Mouse (Mus musculus) CH12.LX (cell line): ENCODE measurements around the gene Gm28036. TPM values are rescaled to one million over a fixed set of nuclear protein-coding genes. Genes with fewer than 3 reads are reported as not detected.

Experiments used
- DNase-seq: peaks from one replicate; pipeline ENCODE4 v3.0.0-alpha.2; 2013; ENCODE audit errors: extremely low read depth
- H3K27ac ChIP-seq: 2 replicates; pipeline ENCODE4 v1.5.1; 2012; ENCODE audit warnings: low read depth, mild to moderate bottlenecking, control low read depth, moderate library complexity; ENCODE audit not compliant: insufficient read depth
- H3K27me3 ChIP-seq: replicated peaks from 2 replicates; pipeline ENCODE3; 2012; ENCODE audit warnings: inconsistent platforms
- H3K36me3 ChIP-seq, 2 experiments: replicated peaks in 1 of 2; 2 replicates each; pipeline versions ENCODE3 to v1.6.1; 2012; ENCODE audit warnings: inconsistent platforms in 1 of 2, low read length in 1 of 2, mild to moderate bottlenecking in 1 of 2, mixed read lengths in 1 of 2, moderate library complexity in 1 of 2; ENCODE audit not compliant: control insufficient read depth in 1 of 2, insufficient read depth in 1 of 2
- H3K4me1 ChIP-seq, 2 experiments: 2 replicates each; pipeline ENCODE4 v1.6.1; 2012; ENCODE audit warnings: inconsistent platforms in 1 of 2, moderate library complexity in 1 of 2; ENCODE audit not compliant: insufficient read depth in 2 of 2, control insufficient read depth in 1 of 2
- H3K4me2 ChIP-seq: 2 replicates; pipeline ENCODE4 v1.6.1; 2012; ENCODE audit warnings: low read depth, mild to moderate bottlenecking, control low read depth; ENCODE audit not compliant: poor library complexity, insufficient read depth, severe bottlenecking
- H3K4me3 ChIP-seq, 3 experiments: fragments of 150-350 bp in 1 of 3; sonication (generic) in 1 of 3; replicated peaks in 1 of 3; 2 replicates each; pipeline versions ENCODE3 to v1.5.1; 2011 to 2012; ENCODE audit warnings: low read depth in 2 of 3, low read length in 2 of 3, mild to moderate bottlenecking in 2 of 3, moderate library complexity in 2 of 3, control low read depth in 1 of 3, improper control_type of control experiment in 1 of 3, inconsistent platforms in 1 of 3, mixed read lengths in 1 of 3; ENCODE audit not compliant: poor library complexity in 1 of 3
- H3K79me2 ChIP-seq: replicated peaks from 2 replicates; pipeline ENCODE4 v1.6.1; 2012; ENCODE audit warnings: mild to moderate bottlenecking, moderate library complexity; ENCODE audit not compliant: control insufficient read depth, poor library complexity, insufficient read depth, severe bottlenecking; ENCODE audit errors: extremely low read depth
- H3K9ac ChIP-seq: 2 replicates; pipeline ENCODE4 v1.6.1; 2012; ENCODE audit warnings: low read depth, mild to moderate bottlenecking, control low read depth, moderate library complexity; ENCODE audit not compliant: insufficient read depth
- H3K9me3 ChIP-seq: replicated peaks from 2 replicates; pipeline ENCODE3; 2012; ENCODE audit warnings: low read length, inconsistent platforms, mixed read lengths
- BHLHE40 ChIP-seq: IDR thresholded peaks from 2 replicates; pipeline ENCODE4 v1.6.1; 2011; ENCODE audit warnings: mild to moderate bottlenecking, low read depth, low read length, improper control_type of control experiment
- CHD1 ChIP-seq: IDR thresholded peaks from 2 replicates; pipeline ENCODE4 v1.6.1; 2012; ENCODE audit warnings: low read depth, low read length, improper control_type of control experiment, inconsistent platforms
- CTCF ChIP-seq, 2 experiments: IDR thresholded peaks in 1 of 2; conservative IDR thresholded peaks in 1 of 2; 2 replicates each; pipeline ENCODE4 v1.5.1; 2011 to 2012; ENCODE audit warnings: low read depth in 2 of 2, low read length in 2 of 2, improper control_type of control experiment in 1 of 2, inconsistent platforms in 1 of 2, mild to moderate bottlenecking in 1 of 2, moderate library complexity in 1 of 2
- ELF1 ChIP-seq: IDR thresholded peaks from 2 replicates; pipeline ENCODE4 v1.6.1; 2014; ENCODE audit warnings: low read depth, mild to moderate bottlenecking, inconsistent platforms, low read length, improper control_type of control experiment
- EP300 ChIP-seq: IDR thresholded peaks from 2 replicates; pipeline ENCODE4 v1.6.1; 2011; ENCODE audit warnings: low read length, improper control_type of control experiment
- GABPA ChIP-seq: IDR thresholded peaks from 2 replicates; pipeline ENCODE4 v1.6.1; 2012; ENCODE audit warnings: low read depth, low read length, improper control_type of control experiment, inconsistent platforms; ENCODE audit not compliant: insufficient replicate concordance
- HCFC1 ChIP-seq: IDR thresholded peaks from 2 replicates; pipeline ENCODE4 v1.6.1; 2012; ENCODE audit warnings: low read depth, mild to moderate bottlenecking, inconsistent platforms, low read length, improper control_type of control experiment
- IRF4 ChIP-seq: IDR thresholded peaks from 2 replicates; pipeline ENCODE4 v1.6.1; 2014; ENCODE audit warnings: low read depth, mild to moderate bottlenecking, inconsistent platforms, low read length, improper control_type of control experiment
- JUN ChIP-seq: IDR thresholded peaks from 2 replicates; pipeline ENCODE4 v1.6.1; 2011; ENCODE audit warnings: low read depth, mild to moderate bottlenecking, low read length, improper control_type of control experiment, moderate library complexity; ENCODE audit not compliant: insufficient read depth
- JUND ChIP-seq: conservative IDR thresholded peaks from 2 replicates; pipeline ENCODE4 v1.6.1; 2011; ENCODE audit warnings: low read depth, low read length, improper control_type of control experiment
- KAT2A ChIP-seq: IDR thresholded peaks from 2 replicates; pipeline ENCODE4 v1.6.1; 2012; ENCODE audit warnings: low read length, improper control_type of control experiment, inconsistent platforms; ENCODE audit not compliant: insufficient replicate concordance
- MAZ ChIP-seq: IDR thresholded peaks from 2 replicates; pipeline ENCODE4 v1.6.1; 2012; ENCODE audit warnings: low read depth, mild to moderate bottlenecking, inconsistent platforms, low read length, improper control_type of control experiment, moderate library complexity
- NELFE ChIP-seq: IDR thresholded peaks from 2 replicates; pipeline ENCODE4 v1.6.1; 2011; ENCODE audit warnings: low read depth, low read length, improper control_type of control experiment
- POLR2A ChIP-seq: IDR thresholded peaks from 2 replicates; pipeline ENCODE4 v1.6.1; 2011; ENCODE audit warnings: low read depth, mild to moderate bottlenecking, improper control_type of control experiment, low read length
- POLR2AphosphoS2 ChIP-seq: IDR thresholded peaks from 2 replicates; pipeline ENCODE4 v1.6.1; 2011; ENCODE audit warnings: low read depth, low read length, improper control_type of control experiment
- SIN3A ChIP-seq: IDR thresholded peaks from 2 replicates; pipeline ENCODE4 v1.6.1; 2012; ENCODE audit warnings: low read length, improper control_type of control experiment, inconsistent platforms
- SMC3 ChIP-seq: IDR thresholded peaks from 2 replicates; pipeline ENCODE4 v1.6.1; 2011; ENCODE audit warnings: low read depth, low read length, improper control_type of control experiment
- TCF12 ChIP-seq: IDR thresholded peaks from 2 replicates; pipeline ENCODE4 v1.6.1; 2014; ENCODE audit warnings: low read depth, mild to moderate bottlenecking, inconsistent platforms, low read length, improper control_type of control experiment
- USF1 ChIP-seq: IDR thresholded peaks from 2 replicates; pipeline ENCODE4 v1.6.1; 2014; ENCODE audit warnings: low read depth, mild to moderate bottlenecking, inconsistent platforms, low read length, improper control_type of control experiment
- USF2 ChIP-seq: conservative IDR thresholded peaks from 2 replicates; pipeline ENCODE4 v1.6.1; 2011; ENCODE audit warnings: low read depth, low read length, improper control_type of control experiment
- ZC3H11A ChIP-seq: IDR thresholded peaks from 2 replicates; pipeline ENCODE4 v1.6.1; 2012; ENCODE audit warnings: low read depth, mild to moderate bottlenecking, inconsistent platforms, low read length, improper control_type of control experiment
- ZMIZ1 ChIP-seq: IDR thresholded peaks from 2 replicates; pipeline ENCODE4 v1.6.1; 2012; ENCODE audit warnings: low read depth, mild to moderate bottlenecking, inconsistent platforms, low read length, improper control_type of control experiment
- dilution Hi-C: fragments of 300-500 bp; cut with MboI; formaldehyde crosslinking; loops from 2 replicates; pipeline ENCODE4 v1.14.3; 2020; ENCODE audit warnings: low sequenced_read_pairs; ENCODE audit not compliant: extremely low pct_unique_long_range_greater_than_20kb, extremely low pct_ligation_motif_present
- in situ Hi-C: fragments of 300-500 bp; cut with MboI; formaldehyde crosslinking; loops from 3 replicates; pipeline ENCODE4 v1.14.3; 2019; ENCODE audit warnings: low sequenced_read_pairs, low pct_ligation_motif_present, low pct_unique_long_range_greater_than_20kb, mixed read lengths
- polyA plus RNA-seq: library from polyadenylated mRNA; unstranded; fragments of >175 nt; gene quantifications from 2 replicates; pipeline ENCODE4 v1.2.1, GENCODE M21; 2012; ENCODE audit warnings: low read depth; ENCODE audit not compliant: insufficient read length
- total RNA-seq, 2 experiments: library from RNA; depleted of rRNA; stranded (reverse); fragments of 300-350 nt in 1 of 2; fragments of >200 nt in 1 of 2; gene quantifications; 2 replicates each; pipeline ENCODE4 v1.2.3; 2012 to 2014

Gm28036 gene
- total and polyA plus RNA-seq, 3 experiments, result 10.5 to 18.8 (median 15.3) TPM

GRCm38 (mm10) chr2:156073725-156074124 is 53.2 kb downstream of the Gm28036 start:
- no peaks in the 10 kb centered on the region for H3K79me2 ChIP-seq
- no peak for DNase-seq
- TF ChIP-seq KAT2A (no peak), MAZ (no peak), JUND (no peak), SIN3A (no peak), CTCF (conservative IDR thresholded peaks at IDR 0.05 in 1 of 2, IDR thresholded peaks at IDR 0.05 in 1 of 2; ENCODE audit: low read depth in 2 of 2, low read length in 2 of 2) (no peak), EP300 (no peak), CHD1 (no peak), GABPA (no peak), BHLHE40 (no peak), USF1 (no peak), SMC3 (no peak), IRF4 (no peak)
- TF ChIP-seq, all 38 proteins: peak for 0
- Histone ChIP-seq H3K9ac (no peak overlapping the region), H3K27ac (no peak overlapping the region), H3K4me1 (no peaks in the 10 kb centered on the region), H3K4me3 (no peak overlapping the region), H3K9me3 (no peaks in the 10 kb centered on the region), H3K27me3 (no peaks in the 10 kb centered on the region), H3K4me2 (no peak overlapping the region), H3K36me3 (peaks cover 61 to 89% of the 10 kb centered on the region in 2 experiments)
- in situ Hi-C loops, result no loop called here
- dilution Hi-C loops, result no loop called here

GRCm38 (mm10) chr2:156071236-156071635 is 55.7 kb downstream of the Gm28036 start:
- no peak for TF ChIP-seq TCF12
- no peak for TF ChIP-seq HCFC1
- TF ChIP-seq JUN, result no peak
- TF ChIP-seq ZC3H11A, result no peak
- TF ChIP-seq ZMIZ1, result no peak
- TF ChIP-seq JUND, result no peak
- TF ChIP-seq POLR2A, result no peak
- TF ChIP-seq CTCF (conservative IDR thresholded peaks at IDR 0.05 in 1 of 2, IDR thresholded peaks at IDR 0.05 in 1 of 2; ENCODE audit: low read depth in 2 of 2, low read length in 2 of 2), result no peak
- no peak for TF ChIP-seq NELFE
- TF ChIP-seq KAT2A, result no peak
- no peak for TF ChIP-seq USF1
- TF ChIP-seq MAZ, result no peak
- TF ChIP-seq POLR2AphosphoS2, result no peak
- no peak for TF ChIP-seq ELF1
- no peak for TF ChIP-seq USF2
- TF ChIP-seq SMC3, result no peak
- TF ChIP-seq BHLHE40, result no peak
- dilution Hi-C loops (no loop called here), in situ Hi-C loops (no loop called here)
- Histone ChIP-seq H3K36me3 (peaks cover 42 to 80% of the 10 kb centered on the region in 2 experiments), H3K9ac (no peak overlapping the region), H3K4me3 (no peak overlapping the region), H3K9me3 (no peaks in the 10 kb centered on the region), H3K27ac (no peak overlapping the region), H3K27me3 (no peaks in the 10 kb centered on the region), H3K4me1 (no peaks in the 10 kb centered on the region), H3K4me2 (no peak overlapping the region), H3K79me2 (no peaks in the 10 kb centered on the region)
- no peak for DNase-seq
